Mouse (Mus musculus): ENCODE data around the gene Sptbn1. TPM values are rescaled to one million over a fixed set of nuclear protein-coding genes. Genes with fewer than 3 reads are reported as not detected.

Gene Sptbn1
- total RNA-seq (2018; cell fraction: chromatin; rRNA removed), result 100 to 1,000 TPM in 8 of 26 experiments, 10 to 100 TPM in 16, 1 to 10 TPM in 2; 5.7 to 122 (median 78.7) TPM
- 10 to 100 TPM; 23.8 to 61.1 (median 46.9) TPM for total RNA-seq (2018; cell fraction: cytosol; rRNA removed)
- 100 to 1,000 TPM in 2 of 26 experiments, 10 to 100 TPM in 24; 22.1 to 138 (median 75.1) TPM for total RNA-seq (2018; cell fraction: nucleus; rRNA removed)
- 27.7 to 40.5 TPM (median 32.5 TPM) in 3 replicates for polyA plus RNA-seq (2018)

DNA sequence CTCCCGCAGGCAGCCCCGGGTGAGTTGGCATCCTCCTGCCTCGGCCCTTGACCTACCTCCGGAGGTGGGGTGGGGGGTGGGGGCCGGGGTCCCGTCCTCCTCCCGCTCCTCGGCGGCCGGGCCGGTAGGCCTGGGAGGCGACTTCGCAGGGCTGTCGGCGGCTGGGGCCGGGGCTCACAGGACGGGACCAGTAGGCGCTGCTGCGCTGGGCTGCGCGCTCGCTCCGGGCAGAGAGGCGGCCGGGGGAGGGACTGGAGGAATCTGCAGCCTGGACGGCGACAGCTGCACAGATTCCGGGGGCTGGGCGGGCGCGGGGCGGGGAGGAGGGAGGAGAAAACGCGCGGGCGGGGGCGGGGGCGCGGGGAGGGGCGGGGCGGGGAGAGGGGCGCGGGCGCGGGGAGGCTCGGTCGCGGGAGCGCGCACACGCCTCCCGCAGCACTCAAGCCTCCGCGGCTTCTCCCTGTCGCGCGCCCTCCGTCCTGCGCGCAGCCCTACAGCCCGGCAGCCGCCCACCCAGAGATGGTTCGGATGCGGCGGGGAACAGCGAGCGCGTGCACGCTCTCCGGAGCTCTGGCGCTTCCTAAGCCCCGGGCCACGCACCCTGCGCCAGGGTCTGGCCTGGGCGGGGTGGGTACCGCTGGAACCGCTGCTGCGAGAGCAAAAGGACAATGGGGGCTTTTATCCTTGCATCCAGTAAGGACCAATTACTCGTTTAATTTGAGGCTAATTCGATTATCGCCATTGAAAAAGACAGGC lies at the start of gene Sptbn1:
Sptbn1 (minus strand) TSS at position 284 of the 756 bp plus-strand sequence.
- Histone ChIP-seq H3K4me3 (ENCODE audit: inconsistent target) (peak within 1 kb of the TSS; percentile 18; the same call in 1 of the 2 replicates), H3K27ac (no peak within 1 kb of the TSS), H3K79me2 (ENCODE audit: inconsistent target) (no peaks in the 10 kb centered on the region), H3K36me3 (ENCODE audit: inconsistent target) (no peaks in the 10 kb centered on the region)
- WGBS (ENCODE audit: missing documents), result under 1% methylated on average over 57 of the region's 81 CpGs

- Histone ChIP-seq H3K79me2 (ENCODE audit: inconsistent target) (no peaks in the 10 kb centered on the region), H3K36me3 (ENCODE audit: inconsistent target) (no peaks in the 10 kb centered on the region), H3K4me3 (ENCODE audit: inconsistent target) (no peak overlapping the region), H3K27ac (no peak overlapping the region)
Observed at GRCm38 (mm10) chr11:30294279-30294678, 26.3 kb upstream of the Sptbn1 start.

DNA sequence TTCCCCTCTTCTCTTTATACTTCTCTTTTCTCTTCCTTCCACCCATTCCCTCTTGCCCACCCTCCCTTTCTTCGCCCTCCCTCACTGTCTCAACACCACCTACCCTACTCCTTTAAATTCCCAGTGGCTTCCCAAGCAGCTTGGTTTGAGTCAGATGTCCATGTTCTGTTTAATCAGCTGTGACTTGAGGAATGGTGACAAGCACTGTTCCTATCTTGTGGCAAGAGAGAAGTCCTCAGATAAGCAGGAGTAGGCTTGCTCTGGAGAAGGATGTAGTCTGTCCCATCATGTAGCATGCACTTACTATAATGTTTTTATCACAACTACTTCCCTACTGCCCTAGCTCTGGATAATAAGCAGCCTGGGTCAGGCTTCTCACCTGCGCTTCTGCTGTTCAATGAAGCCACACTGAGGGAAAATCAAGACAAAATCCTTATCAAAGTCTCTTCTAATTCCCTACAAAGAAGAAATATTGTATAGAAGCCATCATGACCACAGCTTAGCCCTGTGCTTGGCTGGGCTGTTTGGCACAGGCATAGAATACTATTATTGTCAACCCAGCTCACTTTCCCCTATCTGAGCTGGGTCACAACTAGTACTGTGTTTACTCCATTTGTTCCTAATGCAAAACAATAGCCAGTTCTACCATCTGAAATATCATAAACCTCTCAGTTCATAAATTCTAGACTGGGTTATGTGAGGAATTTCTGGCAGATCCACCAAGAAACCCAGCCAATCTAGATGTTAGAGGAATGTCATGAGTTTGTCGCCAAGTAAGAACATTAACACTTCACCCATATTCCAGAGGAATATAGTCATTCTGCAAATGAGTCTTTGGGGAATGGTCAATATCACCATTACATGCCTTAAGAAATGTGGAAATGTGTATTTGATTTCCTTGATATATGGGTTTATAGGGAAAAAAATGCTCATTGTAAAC lies 24.5 kb upstream of the Sptbn1 start:
- no peaks in the 10 kb centered on the region for H3K79me2 ChIP-seq (ENCODE audit: inconsistent target)
- WGBS (ENCODE audit: missing documents), result 97% methylated on average over 3 of the region's 3 CpGs
- H3K4me3 ChIP-seq (ENCODE audit: inconsistent target), result no peak overlapping the region
- no peak overlapping the region for H3K27ac ChIP-seq
- no peaks in the 10 kb centered on the region for H3K36me3 ChIP-seq (ENCODE audit: inconsistent target)

DNA sequence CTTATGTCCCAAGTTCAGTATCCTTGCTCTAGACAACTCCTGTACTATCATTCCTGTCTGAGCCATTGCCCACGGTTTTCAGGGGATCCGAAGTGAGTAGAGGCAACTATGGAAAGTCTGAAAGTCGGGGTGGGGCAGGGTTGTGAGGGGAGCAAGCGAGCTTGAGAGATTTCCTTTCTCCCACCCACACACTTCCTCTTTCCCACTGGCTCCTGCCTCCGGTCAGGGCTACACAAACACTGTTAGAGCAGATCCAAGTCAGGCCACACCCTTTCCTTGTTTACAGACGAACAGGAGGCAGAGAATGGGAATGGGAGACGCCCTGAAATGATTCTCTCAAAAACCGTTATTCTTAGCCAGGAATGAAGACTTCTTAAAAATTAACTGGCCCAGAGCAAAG lies 23.2 kb upstream of the Sptbn1 start:
- WGBS (ENCODE audit: missing documents), result 19% methylated on average over 8 of the region's 8 CpGs
- Histone ChIP-seq H3K27ac (no peak overlapping the region), H3K4me3 (ENCODE audit: inconsistent target) (no peak overlapping the region), H3K79me2 (ENCODE audit: inconsistent target) (no peaks in the 10 kb centered on the region), H3K36me3 (ENCODE audit: inconsistent target) (no peaks in the 10 kb centered on the region)

GRCm38 (mm10) chr11:30289470-30290431 lies 21.8 kb upstream of the Sptbn1 start:
- H3K27ac ChIP-seq, result no peak overlapping the region
- H3K4me3 ChIP-seq (ENCODE audit: inconsistent target), result no peak overlapping the region
- H3K79me2 ChIP-seq (ENCODE audit: inconsistent target), result no peaks in the 10 kb centered on the region
- 90% methylated on average over 7 of the region's 7 CpGs for WGBS (ENCODE audit: missing documents)
- H3K36me3 ChIP-seq (ENCODE audit: inconsistent target), result no peaks in the 10 kb centered on the region

DNA sequence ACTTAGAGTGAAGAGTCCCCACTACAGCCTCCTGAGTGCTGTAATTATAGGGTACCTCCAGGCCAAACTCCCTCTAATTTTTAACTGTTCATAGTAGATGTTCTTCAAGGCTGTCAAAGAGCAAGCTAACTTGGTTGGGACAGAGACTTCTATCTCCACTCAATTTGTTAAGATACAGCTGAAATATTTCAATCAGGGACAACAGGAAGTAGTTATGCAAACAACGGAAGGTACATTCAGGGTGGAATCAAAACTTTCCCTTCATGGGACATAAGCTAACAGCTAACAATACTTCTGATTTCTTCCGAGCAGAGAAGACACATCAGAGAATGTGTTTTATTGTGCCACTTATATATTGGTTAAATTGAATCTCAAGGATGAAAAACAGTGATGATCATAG lies 20.1 kb upstream of the Sptbn1 start:
- Histone ChIP-seq H3K27ac (no peak overlapping the region), H3K79me2 (ENCODE audit: inconsistent target) (no peaks in the 10 kb centered on the region), H3K4me3 (ENCODE audit: inconsistent target) (no peak overlapping the region), H3K36me3 (ENCODE audit: inconsistent target) (no peaks in the 10 kb centered on the region)
- WGBS (ENCODE audit: missing documents), result 77% methylated on average over 2 of the region's 2 CpGs

DNA sequence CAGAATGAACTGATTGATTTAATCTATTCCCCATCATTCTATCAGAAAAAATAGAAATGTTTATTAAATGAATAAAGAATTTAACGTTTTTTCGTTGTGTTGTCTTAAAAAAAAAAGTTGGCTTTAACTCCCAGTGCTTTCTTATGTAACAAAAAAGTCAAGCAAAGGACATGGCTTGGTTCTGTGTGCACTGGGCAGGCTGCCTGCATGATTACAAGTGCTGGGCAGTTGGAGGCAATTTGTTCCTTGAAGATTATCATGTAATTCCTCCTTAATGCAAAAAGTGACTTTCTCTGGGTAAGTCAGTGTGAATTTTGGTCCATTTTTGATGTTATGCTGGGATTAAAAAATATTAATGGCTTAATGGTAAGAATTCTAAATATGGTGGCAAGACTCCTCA lies 15.7 kb upstream of the Sptbn1 start:
- H3K4me3 ChIP-seq (ENCODE audit: inconsistent target), result no peak overlapping the region
- H3K79me2 ChIP-seq (ENCODE audit: inconsistent target), result no peaks in the 10 kb centered on the region
- H3K36me3 ChIP-seq (ENCODE audit: inconsistent target), result no peaks in the 10 kb centered on the region
- H3K27ac ChIP-seq, result no peak overlapping the region
- 67% methylated on average over 2 of the region's 2 CpGs for WGBS (ENCODE audit: missing documents)

DNA sequence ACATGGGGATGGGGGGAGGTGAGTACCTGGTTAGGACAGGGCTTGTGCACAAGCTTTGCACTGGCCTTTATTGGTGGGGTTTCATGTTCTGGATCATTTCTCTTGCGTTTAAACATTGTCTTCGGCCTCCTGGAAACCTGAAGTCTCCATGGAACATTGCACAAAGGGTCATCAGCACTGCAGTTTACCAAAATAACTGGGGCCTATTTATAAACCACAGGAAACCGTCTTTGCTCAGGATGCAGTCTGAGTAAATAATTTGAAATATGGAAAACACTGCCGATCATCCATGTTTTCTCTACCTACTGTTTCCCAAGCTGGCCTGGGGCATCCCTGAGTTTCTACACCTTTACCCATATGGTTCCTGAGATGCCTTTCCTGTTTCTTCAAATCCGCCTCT lies 13.1 kb upstream of the Sptbn1 start:
- no peak overlapping the region for H3K4me3 ChIP-seq (ENCODE audit: inconsistent target)
- no peak overlapping the region for H3K27ac ChIP-seq
- H3K79me2 ChIP-seq (ENCODE audit: inconsistent target), result no peaks in the 10 kb centered on the region
- WGBS (ENCODE audit: missing documents), result 65% methylated on average over 5 of the region's 5 CpGs
- H3K36me3 ChIP-seq (ENCODE audit: inconsistent target), result no peaks in the 10 kb centered on the region

DNA sequence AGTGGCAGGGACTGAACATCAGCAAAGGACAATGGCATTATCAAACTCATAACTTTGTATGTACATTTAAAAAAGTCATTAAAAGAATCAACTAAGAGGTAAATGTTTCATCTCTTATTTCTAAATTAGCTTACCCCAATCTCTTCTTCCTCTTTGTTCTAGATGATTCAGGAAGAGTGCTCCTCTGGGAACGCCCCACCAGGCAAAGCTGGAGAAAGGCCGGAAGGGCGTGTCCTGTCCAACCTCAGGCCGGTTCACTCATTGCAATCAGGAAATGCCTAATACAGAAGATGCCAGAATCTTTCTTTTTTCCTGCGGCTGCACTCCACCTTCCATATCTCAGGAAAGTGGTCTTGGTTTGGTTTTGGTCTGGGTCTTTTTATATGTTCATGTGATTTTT lies 11.3 kb upstream of the Sptbn1 start:
- no peak overlapping the region for H3K4me3 ChIP-seq (ENCODE audit: inconsistent target)
- H3K36me3 ChIP-seq (ENCODE audit: inconsistent target), result no peaks in the 10 kb centered on the region
- no peak overlapping the region for H3K27ac ChIP-seq
- H3K79me2 ChIP-seq (ENCODE audit: inconsistent target), result no peaks in the 10 kb centered on the region
- 56% methylated on average over 5 of the region's 5 CpGs for WGBS (ENCODE audit: missing documents)

DNA sequence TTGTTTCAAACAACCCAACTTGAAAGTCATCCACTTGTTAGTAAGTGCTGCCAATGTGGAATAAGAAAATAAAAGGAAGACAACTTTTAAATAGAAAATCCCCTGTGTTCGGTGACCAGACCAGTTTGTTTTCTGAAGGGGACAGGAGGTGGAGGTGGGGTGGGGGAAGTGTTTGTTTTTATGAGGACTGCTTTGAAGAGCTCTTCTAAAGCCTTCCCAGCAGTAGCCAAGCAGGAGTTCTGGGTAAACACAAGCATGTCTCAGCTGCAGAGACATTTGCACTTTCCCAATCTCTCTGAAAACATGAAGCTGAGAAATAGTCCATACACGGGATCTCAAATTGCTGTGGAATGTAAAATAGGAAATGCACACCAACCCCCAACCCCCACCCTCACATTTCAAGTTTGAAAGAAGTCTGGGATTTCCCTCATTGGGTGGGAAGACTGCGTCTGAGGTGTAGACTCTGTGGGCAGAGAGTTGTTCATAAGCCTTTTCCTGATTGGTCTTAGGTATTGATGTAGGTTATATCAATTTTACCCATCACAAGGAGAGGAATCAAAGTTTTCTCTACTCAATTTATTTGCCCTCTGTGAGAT lies 7.6 kb upstream of the Sptbn1 start:
- no peaks in the 10 kb centered on the region for H3K79me2 ChIP-seq (ENCODE audit: inconsistent target)
- H3K36me3 ChIP-seq (ENCODE audit: inconsistent target), result no peaks in the 10 kb centered on the region
- H3K27ac ChIP-seq, result no peak overlapping the region
- 85% methylated on average over 3 of the region's 3 CpGs for WGBS (ENCODE audit: missing documents)
- no peak overlapping the region for H3K4me3 ChIP-seq (ENCODE audit: inconsistent target)

- H3K27ac ChIP-seq, result no peak overlapping the region
- H3K4me3 ChIP-seq (ENCODE audit: inconsistent target), result no peak overlapping the region
- H3K36me3 ChIP-seq (ENCODE audit: inconsistent target), result no peaks in the 10 kb centered on the region
- H3K79me2 ChIP-seq (ENCODE audit: inconsistent target), result no peaks in the 10 kb centered on the region
- WGBS (ENCODE audit: missing documents), result 50% methylated on average over 1 of the region's 1 CpGs
Observed at GRCm38 (mm10) chr11:30269524-30269923, 1.5 kb upstream of the Sptbn1 start.

GRCm38 (mm10) chr11:30268648-30269375 lies 837 bp upstream of the Sptbn1 start:
- no peaks in the 10 kb centered on the region for H3K36me3 ChIP-seq (ENCODE audit: inconsistent target)
- H3K4me3 ChIP-seq (ENCODE audit: inconsistent target), result no peak overlapping the region
- 6% methylated on average over 15 of the region's 15 CpGs for WGBS (ENCODE audit: missing documents)
- no peaks in the 10 kb centered on the region for H3K79me2 ChIP-seq (ENCODE audit: inconsistent target)
- H3K27ac ChIP-seq, result no peak overlapping the region

All from macrophage (primary cell).